Mouse (Mus musculus): ENCODE results near the gene Hoxa9. TPM values are rescaled to one million over a fixed set of nuclear protein-coding genes. Genes with fewer than 3 reads are reported as not detected.

Hoxa9 gene
- polyA plus RNA-seq, 2 experiments = 39.0 to 107 TPM

DNA sequence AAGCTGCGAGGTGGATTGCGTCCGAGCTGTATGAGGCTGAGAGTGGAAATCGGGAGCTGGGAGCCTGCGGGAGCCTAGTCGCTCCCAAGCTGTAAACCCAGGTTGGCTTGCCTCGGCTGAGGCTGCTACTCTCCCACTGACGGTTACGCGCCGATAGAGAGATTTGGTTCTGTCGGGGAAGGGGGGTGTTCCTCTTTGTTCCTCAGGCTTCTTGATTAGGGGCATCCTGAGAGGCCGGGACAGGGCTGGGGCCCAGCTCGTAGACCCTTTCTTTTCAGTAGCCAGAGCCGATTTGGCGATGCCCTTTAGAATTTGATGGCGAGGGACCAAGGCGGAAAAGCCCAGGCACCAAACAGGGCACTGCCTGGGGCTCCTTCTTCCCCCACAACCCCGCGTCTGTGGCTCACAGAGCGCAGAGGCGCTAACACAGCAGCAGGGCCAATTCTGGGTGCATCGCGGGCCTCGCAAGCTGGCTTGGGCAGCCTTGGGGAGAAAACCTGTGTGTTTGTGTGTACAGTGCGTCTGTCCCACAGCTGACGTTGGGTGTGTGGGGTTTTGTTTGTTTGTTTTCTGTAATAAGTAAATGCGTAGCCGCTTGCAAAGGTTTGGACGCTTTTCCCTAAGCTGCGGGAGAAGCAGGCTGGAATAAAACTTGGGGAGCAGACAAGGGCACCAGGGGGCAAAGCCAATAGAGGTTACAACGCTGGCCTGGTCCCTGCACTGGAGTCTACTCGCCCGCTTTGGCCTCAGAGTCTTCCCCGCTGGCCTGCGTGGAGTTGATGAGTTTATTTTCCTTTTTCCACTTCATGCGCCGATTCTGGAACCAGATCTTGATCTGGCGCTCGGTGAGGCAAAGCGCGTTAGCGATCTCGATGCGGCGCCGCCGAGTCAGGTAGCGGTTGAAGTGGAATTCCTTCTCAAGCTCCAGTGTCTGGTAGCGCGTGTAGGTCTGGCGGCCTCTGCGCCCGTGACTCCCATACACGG, 25.0 kb downstream of the Hoxa9 start:
- H3K36me3 ChIP-seq (ENCODE audit: control insufficient read depth, insufficient read depth, low read length) = peaks cover 39% of the 10 kb centered on the region
- peak overlapping the region; percentile 91 for H3K4me2 ChIP-seq (replicated peaks; ENCODE audit: low read depth, low read length, severe bottlenecking)
- peak overlapping the region; percentile 10 for H3K4me3 ChIP-seq (replicated peaks; ENCODE audit: low read length)
- peaks cover 57% of the 10 kb centered on the region for H3K4me1 ChIP-seq (ENCODE audit: control insufficient read depth, insufficient read depth, low read length)
- ATAC-seq (ENCODE audit: low FRiP score, low read depth) (no peak), DNase-seq (ENCODE audit: low spot score) (no peak)
- H3K27ac ChIP-seq (replicated peaks; ENCODE audit: low read depth, low read length) = 0 out of 2 replicates have a peak overlapping the region, but pooled peaks have one; percentile 38
- WGBS = 21% methylated on average over 51 of the region's 55 CpGs
- H3K9me3 ChIP-seq (ENCODE audit: control insufficient read depth, low read length) = no peaks in the 10 kb centered on the region
- H3K27me3 ChIP-seq (ENCODE audit: control insufficient read depth, insufficient read depth, low read length) = peaks cover 30% of the 10 kb centered on the region; the same call in 1 of the 2 replicates
- H3K9ac ChIP-seq (ENCODE audit: low read depth, low read length, severe bottlenecking) = peak overlapping the region; percentile 25; the same call in 1 of the 2 replicates
- TF ChIP-seq POLR2A (IDR thresholded peaks at IDR 0.05; ENCODE audit: borderline replicate concordance, extremely low read depth, insufficient read depth, insufficient read length) = no peak

DNA sequence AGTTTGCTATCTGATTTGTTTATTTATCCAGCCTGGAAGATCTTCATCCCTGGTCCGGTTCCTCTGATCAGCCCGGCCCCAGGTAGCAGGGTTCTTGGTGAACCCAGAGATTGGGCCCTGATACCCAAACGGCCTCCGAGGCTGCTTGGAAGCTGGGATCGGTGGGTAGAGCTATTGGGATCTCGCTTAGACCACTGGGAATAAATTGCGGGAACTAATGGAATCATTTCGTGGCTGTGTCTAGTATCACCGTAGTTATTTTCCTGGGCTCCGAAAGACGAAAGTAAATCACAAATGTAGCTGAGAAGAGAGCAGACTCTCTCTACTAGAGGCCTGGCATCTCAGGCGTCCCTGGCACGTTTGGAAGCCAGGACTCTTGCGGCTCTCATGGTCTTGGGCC, 25.7 kb downstream of the Hoxa9 start:
- DNase-seq (ENCODE audit: low spot score) (no peak), ATAC-seq (ENCODE audit: low FRiP score, low read depth) (no peak)
- no peak for TF ChIP-seq POLR2A (IDR thresholded peaks at IDR 0.05; ENCODE audit: borderline replicate concordance, extremely low read depth, insufficient read depth, insufficient read length)
- Histone ChIP-seq H3K27me3 (ENCODE audit: control insufficient read depth, insufficient read depth, low read length) (peaks cover 29% of the 10 kb centered on the region), H3K9ac (ENCODE audit: low read depth, low read length, severe bottlenecking) (0 out of 2 replicates have a peak overlapping the region, but pooled peaks have one; percentile 25), H3K36me3 (ENCODE audit: control insufficient read depth, insufficient read depth, low read length) (peaks cover 39% of the 10 kb centered on the region), H3K4me3 (replicated peaks; ENCODE audit: low read length) (peak overlapping the region; percentile 46), H3K27ac (replicated peaks; ENCODE audit: low read depth, low read length) (0 out of 2 replicates have a peak overlapping the region, but pooled peaks have one; percentile 38), H3K4me1 (ENCODE audit: control insufficient read depth, insufficient read depth, low read length) (peaks cover 59% of the 10 kb centered on the region), H3K4me2 (replicated peaks; ENCODE audit: low read depth, low read length, severe bottlenecking) (peak overlapping the region; percentile 91), H3K9me3 (ENCODE audit: control insufficient read depth, low read length) (no peaks in the 10 kb centered on the region)
- 26% methylated on average over 14 of the region's 14 CpGs for WGBS

DNA sequence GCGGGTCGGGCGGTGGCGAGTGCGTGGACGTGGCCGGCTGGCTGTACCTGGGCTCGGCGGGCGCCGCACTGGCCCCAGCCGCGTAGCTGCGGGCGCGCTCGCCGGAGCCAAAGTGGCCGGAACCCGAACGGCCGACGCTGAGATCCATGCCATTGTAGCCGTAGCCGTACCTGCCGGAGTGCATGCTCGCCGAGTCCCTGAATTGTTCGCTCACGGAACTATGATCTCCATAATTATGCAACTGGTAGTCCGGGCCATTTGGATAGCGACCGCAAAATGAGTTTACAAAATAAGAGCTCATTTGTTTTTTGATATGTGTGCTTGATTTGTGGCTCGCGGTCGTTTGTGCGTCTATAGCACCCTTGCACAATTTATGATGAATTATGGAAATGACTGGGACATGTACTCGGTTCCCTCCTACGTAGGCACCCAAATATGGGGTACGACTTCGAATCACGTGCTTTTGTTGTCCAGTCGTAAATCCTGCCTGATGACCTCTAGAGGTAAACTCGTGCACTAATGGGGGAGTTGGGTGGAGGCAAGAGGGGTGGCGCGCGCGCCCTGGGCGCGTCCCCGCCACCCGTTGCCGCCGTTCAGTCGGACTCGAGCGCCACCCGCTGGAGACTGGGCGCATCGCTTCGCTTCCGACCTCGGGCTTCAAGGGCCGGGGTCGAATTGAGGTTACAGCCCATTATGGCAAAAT, 26.7 kb downstream of the Hoxa9 start, which contains the start of gene Hoxa5:
Gene Hoxa5 (minus strand): TSS at position 538 of the 703 bp plus-strand sequence.
- Histone ChIP-seq H3K36me3 (ENCODE audit: control insufficient read depth, insufficient read depth, low read length) (peaks cover 39% of the 10 kb centered on the region), H3K4me3 (replicated peaks; ENCODE audit: low read length) (peak within 1 kb of the TSS; percentile 46), H3K4me2 (replicated peaks; ENCODE audit: low read depth, low read length, severe bottlenecking) (peak within 1 kb of the TSS; percentile 91), H3K4me1 (ENCODE audit: control insufficient read depth, insufficient read depth, low read length) (peaks cover 52% of the 10 kb centered on the region), H3K9ac (ENCODE audit: low read depth, low read length, severe bottlenecking) (peak within 1 kb of the TSS; percentile 56), H3K9me3 (ENCODE audit: control insufficient read depth, low read length) (no peaks in the 10 kb centered on the region), H3K27me3 (ENCODE audit: control insufficient read depth, insufficient read depth, low read length) (peaks cover 33% of the 10 kb centered on the region), H3K27ac (replicated peaks; ENCODE audit: low read depth, low read length) (0 out of 2 replicates have a peak within 1 kb of the TSS, but pooled peaks have one; percentile 38)
- DNase-seq (ENCODE audit: low spot score) (peak; percentile 74), ATAC-seq (ENCODE audit: low FRiP score, low read depth) (0 out of 2 replicates have a peak, but pooled peaks have one; percentile 23)
- no peak for TF ChIP-seq POLR2A (IDR thresholded peaks at IDR 0.05; ENCODE audit: borderline replicate concordance, extremely low read depth, insufficient read depth, insufficient read length)
- 4% methylated on average over 65 of the region's 65 CpGs for WGBS

DNA sequence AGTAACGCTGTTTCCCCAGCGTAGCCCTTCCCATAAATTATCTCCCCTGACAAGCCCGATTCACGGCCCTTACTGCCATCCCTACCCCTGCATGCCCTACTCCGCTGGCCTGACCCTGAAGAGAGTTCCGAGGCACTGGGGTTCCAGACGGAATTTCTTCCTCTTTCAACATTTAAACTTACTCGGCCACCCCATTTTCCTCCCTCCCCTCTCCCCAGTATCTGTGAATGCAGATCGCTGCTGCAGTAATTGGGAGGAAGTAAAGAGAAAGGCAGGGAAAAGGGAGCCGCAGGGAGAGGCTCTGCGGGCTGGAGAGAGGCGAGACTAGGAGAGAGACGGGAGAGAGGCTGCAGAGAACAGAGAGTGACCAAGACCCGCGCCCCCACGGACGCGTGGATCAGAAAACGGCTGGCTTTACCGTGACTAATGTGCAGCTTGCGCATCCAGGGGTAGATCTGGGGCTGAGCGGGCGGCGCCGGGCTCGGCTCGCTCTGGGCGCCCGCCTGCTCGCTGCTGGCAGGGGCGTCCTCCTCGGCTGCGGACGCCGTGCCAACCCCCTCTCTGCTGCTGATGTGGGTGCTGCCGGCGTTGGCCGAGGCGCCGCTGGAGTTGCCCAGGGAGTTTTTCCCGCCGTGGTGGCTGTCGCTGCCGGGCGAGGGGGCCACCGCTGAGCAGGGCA, 27.4 kb downstream of the Hoxa9 start:
- Histone ChIP-seq H3K4me3 (replicated peaks; ENCODE audit: low read length) (peak overlapping the region; percentile 46), H3K9ac (ENCODE audit: low read depth, low read length, severe bottlenecking) (peak overlapping the region; percentile 56), H3K36me3 (ENCODE audit: control insufficient read depth, insufficient read depth, low read length) (peaks cover 39% of the 10 kb centered on the region), H3K4me2 (replicated peaks; ENCODE audit: low read depth, low read length, severe bottlenecking) (peak overlapping the region; percentile 91), H3K27me3 (ENCODE audit: control insufficient read depth, insufficient read depth, low read length) (peaks cover 38% of the 10 kb centered on the region), H3K4me1 (ENCODE audit: control insufficient read depth, insufficient read depth, low read length) (peaks cover 46% of the 10 kb centered on the region), H3K27ac (replicated peaks; ENCODE audit: low read depth, low read length) (no peak overlapping the region), H3K9me3 (ENCODE audit: control insufficient read depth, low read length) (no peaks in the 10 kb centered on the region)
- TF ChIP-seq POLR2A (IDR thresholded peaks at IDR 0.05; ENCODE audit: borderline replicate concordance, extremely low read depth, insufficient read depth, insufficient read length) = no peak
- 7% methylated on average over 37 of the region's 46 CpGs for WGBS
- ATAC-seq (ENCODE audit: low FRiP score, low read depth) = no peak
- DNase-seq (ENCODE audit: low spot score) = no peak

DNA sequence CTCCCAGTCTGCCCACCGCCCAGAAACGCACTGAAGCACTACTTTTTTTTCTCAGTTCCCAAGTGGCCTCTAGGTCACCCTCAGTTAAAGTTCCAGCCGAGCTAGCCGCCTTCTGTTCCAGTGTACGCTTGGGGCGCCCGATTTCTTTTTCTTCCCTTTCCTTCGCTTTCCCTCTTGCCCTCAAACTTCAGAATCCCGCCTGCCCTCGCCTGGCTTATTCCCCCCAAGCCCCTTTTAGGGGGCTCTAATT, 27.8 kb downstream of the Hoxa9 start:
- Histone ChIP-seq H3K9me3 (ENCODE audit: control insufficient read depth, low read length) (no peaks in the 10 kb centered on the region), H3K27ac (replicated peaks; ENCODE audit: low read depth, low read length) (no peak overlapping the region), H3K36me3 (ENCODE audit: control insufficient read depth, insufficient read depth, low read length) (peaks cover 39% of the 10 kb centered on the region), H3K4me1 (ENCODE audit: control insufficient read depth, insufficient read depth, low read length) (peaks cover 41% of the 10 kb centered on the region), H3K4me2 (replicated peaks; ENCODE audit: low read depth, low read length, severe bottlenecking) (peak overlapping the region; percentile 91), H3K4me3 (replicated peaks; ENCODE audit: low read length) (peak overlapping the region; percentile 46), H3K9ac (ENCODE audit: low read depth, low read length, severe bottlenecking) (peak overlapping the region; percentile 56; the same call in 1 of the 2 replicates), H3K27me3 (ENCODE audit: control insufficient read depth, insufficient read depth, low read length) (peaks cover 41% of the 10 kb centered on the region)
- DNase-seq (ENCODE audit: low spot score) (no peak), ATAC-seq (ENCODE audit: low FRiP score, low read depth) (no peak)
- 14% methylated on average over 10 of the region's 10 CpGs for WGBS
- no peak for TF ChIP-seq POLR2A (IDR thresholded peaks at IDR 0.05; ENCODE audit: borderline replicate concordance, extremely low read depth, insufficient read depth, insufficient read length)
